Mouse (Mus musculus) liver, postnatal 0 days (tissue): ENCODE measurements around the gene Megf9.

Experiments
- CTCF ChIP-seq: sonication (generic); IDR thresholded peaks from 2 replicates; pipeline ENCODE4 v1.5.1; 2016; ENCODE audit warnings: antibody characterized with exemption, low read depth
- EP300 ChIP-seq: IDR thresholded peaks from 2 replicates; pipeline ENCODE4 v1.6.1; 2016; ENCODE audit warnings: antibody characterized with exemption, low read depth, mild to moderate bottlenecking

GRCm38 (mm10) chr4:70553888-70554287 lies 19.1 kb upstream of the Megf9 start:
- TF ChIP-seq CTCF: no peak
- TF ChIP-seq EP300: no peak
